Mouse (Mus musculus): ENCODE results near the gene Ptdss2. TPM values are rescaled to one million over a fixed set of nuclear protein-coding genes. Genes with fewer than 3 reads are reported as not detected.

Ptdss2 gene
- total and polyA plus RNA-seq, 2 experiments from 2014 or later = 19.6 to 90.9 TPM

GRCm38 (mm10) chr7:141144650-141145049 lies 22.5 kb downstream of the Ptdss2 start:
- DNase-seq (ENCODE audit: low spot score) = no peak
- no peak for ATAC-seq (ENCODE audit: low FRiP score)
- Histone ChIP-seq H3K27ac (ENCODE audit: low read depth, low read length) (no peak overlapping the region), H3K27me3 (ENCODE audit: insufficient read depth, low read length) (no peaks in the 10 kb centered on the region), H3K9me3 (ENCODE audit: low read length) (no peaks in the 10 kb centered on the region), H3K4me3 (ENCODE audit: low read depth, low read length) (no peak overlapping the region), H3K9ac (replicated peaks; ENCODE audit: low read length, poor library complexity, severe bottlenecking) (no peak overlapping the region), H3K4me1 (ENCODE audit: insufficient read depth, low read length) (no peaks in the 10 kb centered on the region), H3K4me2 (ENCODE audit: low read depth, low read length, poor library complexity, severe bottlenecking) (no peak overlapping the region), H3K36me3 (ENCODE audit: insufficient read depth, low read length) (peaks cover 26% of the 10 kb centered on the region; the same call in 1 of the 2 replicates)
- no peak for TF ChIP-seq CTCF (IDR thresholded peaks at IDR 0.05)
- 90% methylated on average over 3 of the region's 3 CpGs for WGBS

GRCm38 (mm10) chr7:141145403-141145802 lies 23.2 kb downstream of the Ptdss2 start:
- ATAC-seq (ENCODE audit: low FRiP score) (no peak), DNase-seq (ENCODE audit: low spot score) (no peak)
- Histone ChIP-seq H3K27ac (ENCODE audit: low read depth, low read length) (no peak overlapping the region), H3K36me3 (ENCODE audit: insufficient read depth, low read length) (peaks cover 23% of the 10 kb centered on the region; the same call in 1 of the 2 replicates), H3K27me3 (ENCODE audit: insufficient read depth, low read length) (no peaks in the 10 kb centered on the region), H3K4me3 (ENCODE audit: low read depth, low read length) (no peak overlapping the region), H3K9ac (replicated peaks; ENCODE audit: low read length, poor library complexity, severe bottlenecking) (no peak overlapping the region), H3K4me2 (ENCODE audit: low read depth, low read length, poor library complexity, severe bottlenecking) (no peak overlapping the region), H3K4me1 (ENCODE audit: insufficient read depth, low read length) (no peaks in the 10 kb centered on the region), H3K9me3 (ENCODE audit: low read length) (no peaks in the 10 kb centered on the region)
- 76% methylated on average over 1 of the region's 1 CpGs for WGBS
- TF ChIP-seq CTCF (IDR thresholded peaks at IDR 0.05) = no peak

GRCm38 (mm10) chr7:141146043-141146595 lies 23.9 kb downstream of the Ptdss2 start:
- Histone ChIP-seq H3K4me3 (ENCODE audit: low read depth, low read length) (no peak overlapping the region), H3K9me3 (ENCODE audit: low read length) (no peaks in the 10 kb centered on the region), H3K9ac (replicated peaks; ENCODE audit: low read length, poor library complexity, severe bottlenecking) (no peak overlapping the region), H3K4me1 (ENCODE audit: insufficient read depth, low read length) (no peaks in the 10 kb centered on the region), H3K4me2 (ENCODE audit: low read depth, low read length, poor library complexity, severe bottlenecking) (no peak overlapping the region), H3K36me3 (ENCODE audit: insufficient read depth, low read length) (peaks cover 25% of the 10 kb centered on the region; the same call in 1 of the 2 replicates), H3K27me3 (ENCODE audit: insufficient read depth, low read length) (no peaks in the 10 kb centered on the region), H3K27ac (ENCODE audit: low read depth, low read length) (no peak overlapping the region)
- no peak for DNase-seq (ENCODE audit: low spot score)
- no peak for TF ChIP-seq CTCF (IDR thresholded peaks at IDR 0.05)
- no peak for ATAC-seq (ENCODE audit: low FRiP score)
- WGBS = 94% methylated on average over 12 of the region's 12 CpGs

- DNase-seq (ENCODE audit: low spot score) = no peak
- no peaks in the 10 kb centered on the region for H3K9me3 ChIP-seq (ENCODE audit: low read length)
- ATAC-seq (ENCODE audit: low FRiP score) = no peak
Observed at GRCm38 (mm10) chr7:141147044-141147443, 24.9 kb downstream of the Ptdss2 start.

GRCm38 (mm10) chr7:141148639-141149038 lies 26.5 kb downstream of the Ptdss2 start:
- Histone ChIP-seq H3K4me3 (ENCODE audit: low read depth, low read length) (no peak overlapping the region), H3K9me3 (ENCODE audit: low read length) (no peaks in the 10 kb centered on the region), H3K27ac (ENCODE audit: low read depth, low read length) (no peak overlapping the region), H3K27me3 (ENCODE audit: insufficient read depth, low read length) (no peaks in the 10 kb centered on the region), H3K36me3 (ENCODE audit: insufficient read depth, low read length) (peaks cover 28% of the 10 kb centered on the region), H3K4me1 (ENCODE audit: insufficient read depth, low read length) (no peaks in the 10 kb centered on the region), H3K4me2 (ENCODE audit: low read depth, low read length, poor library complexity, severe bottlenecking) (no peak overlapping the region), H3K9ac (replicated peaks; ENCODE audit: low read length, poor library complexity, severe bottlenecking) (no peak overlapping the region)
- 88% methylated on average over 4 of the region's 4 CpGs for WGBS
- ATAC-seq (ENCODE audit: low FRiP score) (no peak), DNase-seq (ENCODE audit: low spot score) (no peak)
- no peak for TF ChIP-seq CTCF (IDR thresholded peaks at IDR 0.05)

More at GRCm38 (mm10) chr7:141147044-141147443, 24.9 kb downstream of the Ptdss2 start:
- no peak for TF ChIP-seq CTCF (IDR thresholded peaks at IDR 0.05)
- Histone ChIP-seq H3K27me3 (ENCODE audit: insufficient read depth, low read length) (no peaks in the 10 kb centered on the region), H3K4me1 (ENCODE audit: insufficient read depth, low read length) (no peaks in the 10 kb centered on the region), H3K4me2 (ENCODE audit: low read depth, low read length, poor library complexity, severe bottlenecking) (no peak overlapping the region), H3K36me3 (ENCODE audit: insufficient read depth, low read length) (peaks cover 29% of the 10 kb centered on the region; the same call in 1 of the 2 replicates), H3K27ac (ENCODE audit: low read depth, low read length) (no peak overlapping the region), H3K4me3 (ENCODE audit: low read depth, low read length) (no peak overlapping the region), H3K9ac (replicated peaks; ENCODE audit: low read length, poor library complexity, severe bottlenecking) (no peak overlapping the region)
- 76% methylated on average over 6 of the region's 6 CpGs for WGBS

GRCm38 (mm10) chr7:141155362-141155761 lies 33.2 kb downstream of the Ptdss2 start:
- Histone ChIP-seq H3K36me3 (ENCODE audit: insufficient read depth, low read length) (peaks cover 40% of the 10 kb centered on the region), H3K4me2 (ENCODE audit: low read depth, low read length, poor library complexity, severe bottlenecking) (no peak overlapping the region), H3K4me1 (ENCODE audit: insufficient read depth, low read length) (no peaks in the 10 kb centered on the region), H3K4me3 (ENCODE audit: low read depth, low read length) (no peak overlapping the region), H3K9ac (replicated peaks; ENCODE audit: low read length, poor library complexity, severe bottlenecking) (no peak overlapping the region), H3K27ac (ENCODE audit: low read depth, low read length) (no peak overlapping the region), H3K9me3 (ENCODE audit: low read length) (no peaks in the 10 kb centered on the region), H3K27me3 (ENCODE audit: insufficient read depth, low read length) (no peaks in the 10 kb centered on the region)
- no peak for ATAC-seq (ENCODE audit: low FRiP score)
- 89% methylated on average over 9 of the region's 9 CpGs for WGBS
- no peak for TF ChIP-seq CTCF (IDR thresholded peaks at IDR 0.05)
- no peak for DNase-seq (ENCODE audit: low spot score)

Measured in midbrain, postnatal 0 days (tissue).